ENCODE assay signal across 8 mouse cellular contexts in genomic region chr2:153224946-153225594, GRCm38 (mm10). TPM values are rescaled to one million over a fixed set of nuclear protein-coding genes. Genes with fewer than 3 reads are reported as not detected.
DNase-seq lines count a peak whose midpoint lies in the region; ATAC-seq and TF ChIP-seq lines count a peak whose summit lies in the region.

Tspyl3 (minus strand) TSS chr2:153225441.

- peak within 1 kb of the TSS; percentile 67 for H3K27ac ChIP-seq in heart, adult 2 months
- H3K27ac ChIP-seq in kidney, postnatal 0 days: peak within 1 kb of the TSS; percentile 36
- peak within 1 kb of the TSS; percentile 89 for H3K27ac ChIP-seq in liver, embryonic 13.5 days
- peak within 1 kb of the TSS; percentile 77 for H3K27ac ChIP-seq in thymus, adult 2 months (ENCODE audit: control insufficient read depth, insufficient read depth, low read length)

- H3K9me3 ChIP-seq in kidney, postnatal 0 days (replicated peaks; ENCODE audit: low read length): no peaks in the 10 kb centered on the region
- no peaks in the 10 kb centered on the region for H3K9me3 ChIP-seq in liver, embryonic 13.5 days (replicated peaks)

- H3K4me2 ChIP-seq in kidney, postnatal 0 days (ENCODE audit: low read length): peak within 1 kb of the TSS; percentile 94
- peak within 1 kb of the TSS; percentile 89 for H3K4me2 ChIP-seq in liver, embryonic 13.5 days

- no peaks in the 10 kb centered on the region for H3K27me3 ChIP-seq in heart, adult 2 months (ENCODE audit: control insufficient read depth, insufficient read depth, low read length)
- H3K27me3 ChIP-seq in kidney, postnatal 0 days (ENCODE audit: insufficient read depth, low read length): no peaks in the 10 kb centered on the region
- H3K27me3 ChIP-seq in liver, embryonic 13.5 days: no peaks in the 10 kb centered on the region
- H3K27me3 ChIP-seq in thymus, adult 2 months (ENCODE audit: control insufficient read depth, insufficient read depth, low read length): no peaks in the 10 kb centered on the region

- H3K4me3 ChIP-seq in heart, adult 2 months: peak within 1 kb of the TSS; percentile 54
- H3K4me3 ChIP-seq in kidney, postnatal 0 days (replicated peaks; ENCODE audit: low read depth, low read length): peak within 1 kb of the TSS; percentile 66
- H3K4me3 ChIP-seq in liver, embryonic 13.5 days (replicated peaks): peak within 1 kb of the TSS; percentile 64
- peak within 1 kb of the TSS; percentile 99 for H3K4me3 ChIP-seq in thymus, adult 2 months (ENCODE audit: control insufficient read depth, insufficient read depth, low read length)

- no peak for TF ChIP-seq EP300 in heart, adult 2 months (IDR thresholded peaks at IDR 0.05; ENCODE audit: insufficient read depth, low read depth, low read length)

- no peak for TF ChIP-seq POLR2A in heart, adult 2 months (IDR thresholded peaks at IDR 0.05; ENCODE audit: insufficient read depth, low read depth, low read length)
- TF ChIP-seq POLR2A in thymus, adult 2 months (IDR thresholded peaks at IDR 0.05; ENCODE audit: control insufficient read depth, extremely low read depth, insufficient read depth, low read length, poor library complexity): no peak

- no peaks in the 10 kb centered on the region for H3K79me2 ChIP-seq in heart, adult 2 months (replicated peaks; ENCODE audit: control insufficient read depth, insufficient read depth, low read length)

- peak within 1 kb of the TSS; percentile 90 for H3K9ac ChIP-seq in heart, adult 2 months (ENCODE audit: low read depth, low read length)
- H3K9ac ChIP-seq in kidney, postnatal 0 days (ENCODE audit: low read depth, low read length): peak within 1 kb of the TSS; percentile 77
- peak within 1 kb of the TSS; percentile 83 for H3K9ac ChIP-seq in liver, embryonic 13.5 days

- WGBS in heart, adult 2 months: 6% methylated on average over 31 of the region's 31 CpGs
- 2% methylated on average over 31 of the region's 31 CpGs for WGBS in kidney, postnatal 0 days
- 2% methylated on average over 31 of the region's 31 CpGs for WGBS in liver, embryonic 13.5 days (ENCODE audit: insufficient replicate concordance)
- under 1% methylated on average over 31 of the region's 31 CpGs for WGBS in thymus, adult 2 months

- no peaks in the 10 kb centered on the region for H3K36me3 ChIP-seq in heart, adult 2 months (ENCODE audit: control insufficient read depth, insufficient read depth, low read length)
- peaks cover 18% of the 10 kb centered on the region for H3K36me3 ChIP-seq in kidney, postnatal 0 days (ENCODE audit: insufficient read depth, low read length)
- H3K36me3 ChIP-seq in liver, embryonic 13.5 days: peaks cover 28% of the 10 kb centered on the region
- peaks cover 4% of the 10 kb centered on the region for H3K36me3 ChIP-seq in thymus, adult 2 months (ENCODE audit: control insufficient read depth, insufficient read depth, low read length)

- peak; percentile 37 for DNase-seq in ovary, postnatal 36 days (ENCODE audit: low spot score)
- DNase-seq in ovary, adult 18-20 months (ENCODE audit: low spot score): no peak
- peak; percentile 60 for DNase-seq in embryo, embryonic 10 days (ENCODE audit: low spot score)
- peak; percentile 55 to 65 for DNase-seq in heart, adult 2 months
- DNase-seq in kidney, postnatal 0 days (ENCODE audit: low spot score): peak; percentile 71
- DNase-seq in liver, embryonic 13.5 days: no peak
- DNase-seq in naive thymus-derived CD4-positive, alpha-beta T cell, adult 2 months (ENCODE audit: low read depth): peak; percentile 70
- peak; percentile 80 for DNase-seq in thymus, adult 2 months

- H3K4me1 ChIP-seq in heart, adult 2 months (ENCODE audit: control insufficient read depth, insufficient read depth, low read length): peaks cover 5% of the 10 kb centered on the region; the same call in 1 of the 2 replicates
- H3K4me1 ChIP-seq in kidney, postnatal 0 days (replicated peaks; ENCODE audit: insufficient read depth, low read length): peaks cover 12% of the 10 kb centered on the region; the same call in 1 of the 2 replicates
- peaks cover 98% of the 10 kb centered on the region for H3K4me1 ChIP-seq in liver, embryonic 13.5 days (replicated peaks)
- H3K4me1 ChIP-seq in thymus, adult 2 months (replicated peaks; ENCODE audit: control insufficient read depth, insufficient read depth, low read length): peaks cover 11% of the 10 kb centered on the region

- peak; percentile 57; the same call in 1 of the 2 replicates for ATAC-seq in kidney, postnatal 0 days (replicated peaks; ENCODE audit: low FRiP score, low read depth)
- no peak for ATAC-seq in liver, embryonic 13.5 days (ENCODE audit: low read depth)

- intact Hi-C loops in heart, adult 2 months (cut with DNase I): no loop called here

- no peak for TF ChIP-seq CTCF in heart, adult 2 months (IDR thresholded peaks at IDR 0.05)
- TF ChIP-seq CTCF in kidney, postnatal 0 days (IDR thresholded peaks at IDR 0.05; ENCODE audit: low read depth): no peak
- TF ChIP-seq CTCF in thymus, adult 2 months (IDR thresholded peaks at IDR 0.05; ENCODE audit: borderline replicate concordance, control insufficient read depth, extremely low read depth, insufficient read depth, low read length, poor library complexity): no peak; the same call in 1 of the 2 replicates

RNA-seq across cellular contexts. Expression of gene Tspyl3, which starts in this region (rescaled TPM):
- 1 to 10 TPM in 1 of 2 experiments, under 1 TPM in 1; 0.94 to 1.2 TPM for total RNA-seq in heart, adult 2 months (2021)
- polyA plus RNA-seq in heart, adult 2 months (2012; rRNA removed): 2.1 and 3.0 TPM in 2 replicates
- polyA plus RNA-seq in kidney, postnatal 0 days (2015; fragmentation: Nextera tagmentation; extraction: Ambion mirVana): 9.3 and 10.6 TPM in 2 replicates
- 3.0 and 3.1 TPM in 2 replicates for polyA plus RNA-seq in liver, embryonic 13.5 days (2015; fragmentation: Nextera tagmentation; extraction: Ambion mirVana)
- 44.6 and 45.4 TPM in 2 replicates for polyA plus RNA-seq in thymus, adult 2 months (2012; rRNA removed)

Comparison
In these comparisons a context has a peak if more than half of its experiments do, and no peak if none do; other contexts are left out.
1. DNase-seq: peak in ovary, postnatal 36 days (single experiment), embryo, embryonic 10 days (single experiment), heart, adult 2 months (2 of 2), kidney, postnatal 0 days (single experiment), naive thymus-derived CD4-positive, alpha-beta T cell, adult 2 months (single experiment) and thymus, adult 2 months (single experiment); none in ovary, adult 18-20 months (single experiment) and liver, embryonic 13.5 days (single experiment).
2. H3K27ac ChIP-seq: peak in every context shown above with its lines; median percentile 89 in liver, embryonic 13.5 days; 77 in thymus, adult 2 months; 67 in heart, adult 2 months; 36 in kidney, postnatal 0 days.
3. Peak in every context shown above with its lines, with median percentiles within 50 percentile points of each other: H3K4me3 ChIP-seq and H3K9ac ChIP-seq.